In genomic region chr3:50185879-50186278, GRCm38 (mm10) we compare ENCODE assay signal across 25 mouse cellular contexts.
DNase-seq lines count a peak whose midpoint lies in the region; ATAC-seq lines count a peak whose summit lies in the region.
"Had no signal": no experiment of that assay in that cellular context is flagged by ENCODE, and none has a peak within 500 bp of the region (broad histone marks: within the 10 kb centered on the region; RNA-seq: fewer than 3 reads in every experiment).

No protein-coding gene starts in this region.

- no peak overlapping the region for H3K9ac ChIP-seq in lung, embryonic 15.5 days
- H3K9ac ChIP-seq in limb, embryonic 15.5 days: no peak overlapping the region
- H3K9ac ChIP-seq in forebrain, embryonic 11.5 days (ENCODE audit: low read length): no peak overlapping the region
- H3K9ac ChIP-seq: embryonic facial prominence, embryonic 12.5 days; forebrain, embryonic 12.5 days; heart, embryonic 15.5 days; hindbrain, embryonic 15.5 days had no signal

- H3K27ac ChIP-seq in lung, embryonic 15.5 days: no peak overlapping the region
- H3K27ac ChIP-seq in limb, embryonic 15.5 days: no peak overlapping the region
- no peak overlapping the region for H3K27ac ChIP-seq in forebrain, embryonic 11.5 days (ENCODE audit: low read depth, low read length)
- H3K27ac ChIP-seq: embryonic facial prominence, embryonic 12.5 days; forebrain, embryonic 12.5 days; heart, embryonic 15.5 days; hindbrain, embryonic 10.5 days; hindbrain, embryonic 15.5 days had no signal

- no peaks in the 10 kb centered on the region for H3K4me1 ChIP-seq in lung, embryonic 15.5 days
- H3K4me1 ChIP-seq in limb, embryonic 15.5 days: no peaks in the 10 kb centered on the region
- H3K4me1 ChIP-seq in forebrain, embryonic 11.5 days (replicated peaks; ENCODE audit: control insufficient read depth, insufficient read depth, low read length): no peaks in the 10 kb centered on the region
- H3K4me1 ChIP-seq: embryonic facial prominence, embryonic 12.5 days; forebrain, embryonic 12.5 days; heart, embryonic 15.5 days; hindbrain, embryonic 10.5 days; hindbrain, embryonic 15.5 days had no signal

- no peak overlapping the region for H3K4me3 ChIP-seq in lung, embryonic 15.5 days
- H3K4me3 ChIP-seq in limb, embryonic 15.5 days: no peak overlapping the region
- no peak overlapping the region for H3K4me3 ChIP-seq in forebrain, embryonic 11.5 days (ENCODE audit: low read depth, low read length)
- H3K4me3 ChIP-seq: embryonic facial prominence, embryonic 12.5 days; forebrain, embryonic 12.5 days; heart, embryonic 15.5 days; hindbrain, embryonic 10.5 days; hindbrain, embryonic 15.5 days had no signal

- 41% methylated on average over 2 of the region's 2 CpGs for WGBS in lung, embryonic 15.5 days
- 35% methylated on average over 2 of the region's 2 CpGs for WGBS in limb, embryonic 15.5 days
- 90% methylated on average over 2 of the region's 2 CpGs for WGBS in forebrain, embryonic 11.5 days

- ATAC-seq in lung, embryonic 15.5 days (ENCODE audit: borderline replicate concordance, extremely low read depth, low FRiP score, low TSS enrichment): peak; percentile 89; the same call in 1 of the 2 replicates
- 0 out of 2 replicates have a peak, but pooled peaks have one; percentile 52 for ATAC-seq in limb, embryonic 15.5 days (ENCODE audit: insufficient number of reproducible peaks, low FRiP score, low TSS enrichment, low read depth)
- no peak for ATAC-seq in forebrain, embryonic 11.5 days (replicated peaks; ENCODE audit: low FRiP score)
- ATAC-seq: CD4-positive, CD25-positive, alpha-beta regulatory T cell, adult 4 months; forebrain, embryonic 16.5 days had no signal

- peak; percentile 2 for DNase-seq in heart, adult 8-10 months (ENCODE audit: low spot score)
- DNase-seq in heart, postnatal 4 days: no peak
- no peak for DNase-seq in lung, postnatal 4 days
- DNase-seq in forebrain, embryonic 11.5 days (ENCODE audit: low spot score): no peak
- no peak for DNase-seq in urinary bladder, postnatal 25 days (ENCODE audit: low spot score)
- DNase-seq: adrenal gland, adult 8-10 months; adrenal gland, postnatal 36 days; B cell, adult 2 months; cerebellum, adult 8-10 months; cerebellum, postnatal 14 days; embryo, embryonic 11 days; gastrocnemius, postnatal 10 days; heart, adult 18-20 months; heart, postnatal 14 days had no signal

- H3K9me3 ChIP-seq in lung, embryonic 15.5 days: no peaks in the 10 kb centered on the region
- H3K9me3 ChIP-seq in limb, embryonic 15.5 days: no peaks in the 10 kb centered on the region
- H3K9me3 ChIP-seq in forebrain, embryonic 11.5 days (ENCODE audit: control insufficient read depth, low read length): no peaks in the 10 kb centered on the region
- H3K9me3 ChIP-seq: embryonic facial prominence, embryonic 12.5 days; forebrain, embryonic 12.5 days; G1E; heart, embryonic 15.5 days; hindbrain, embryonic 10.5 days; hindbrain, embryonic 15.5 days had no signal

- no peaks in the 10 kb centered on the region for H3K27me3 ChIP-seq in lung, embryonic 15.5 days
- H3K27me3 ChIP-seq in limb, embryonic 15.5 days: no peaks in the 10 kb centered on the region
- no peaks in the 10 kb centered on the region for H3K27me3 ChIP-seq in forebrain, embryonic 11.5 days (ENCODE audit: control insufficient read depth, insufficient read depth, low read length)
- H3K27me3 ChIP-seq: embryonic facial prominence, embryonic 12.5 days; forebrain, embryonic 12.5 days; heart, embryonic 15.5 days; hindbrain, embryonic 15.5 days had no signal

- no peaks in the 10 kb centered on the region for H3K36me3 ChIP-seq in lung, embryonic 15.5 days
- no peaks in the 10 kb centered on the region for H3K36me3 ChIP-seq in limb, embryonic 15.5 days
- no peaks in the 10 kb centered on the region for H3K36me3 ChIP-seq in forebrain, embryonic 11.5 days (ENCODE audit: control insufficient read depth, insufficient read depth, low read length)
- H3K36me3 ChIP-seq: embryonic facial prominence, embryonic 12.5 days; forebrain, embryonic 12.5 days; G1E; heart, embryonic 15.5 days; hindbrain, embryonic 10.5 days; hindbrain, embryonic 15.5 days had no signal

- no peak overlapping the region for H3K4me2 ChIP-seq in lung, embryonic 15.5 days
- no peak overlapping the region for H3K4me2 ChIP-seq in limb, embryonic 15.5 days
- no peak overlapping the region for H3K4me2 ChIP-seq in forebrain, embryonic 11.5 days (ENCODE audit: low read depth, low read length, severe bottlenecking)
- H3K4me2 ChIP-seq: embryonic facial prominence, embryonic 12.5 days; forebrain, embryonic 12.5 days; heart, embryonic 11.5 days; heart, embryonic 15.5 days; hindbrain, embryonic 15.5 days had no signal
